Mouse (Mus musculus): ENCODE data around the gene Ifitm2. TPM values are rescaled to one million over a fixed set of nuclear protein-coding genes. Genes with fewer than 3 reads are reported as not detected.

The Ifitm2 gene
- polyA plus RNA-seq, 1 experiment = 363 TPM

- Histone ChIP-seq H3K4me1 (ENCODE audit: control insufficient read depth, insufficient read depth, insufficient read length, low read length) (peaks cover 14% of the 10 kb centered on the region), H3K4me3 (ENCODE audit: low read depth, low read length) (peak overlapping the region; percentile 61), H3K36me3 (ENCODE audit: control insufficient read depth, insufficient read depth, low read length) (0 out of 2 replicates have a peak, but pooled peaks cover 3% of the 10 kb centered on the region), H3K27ac (ENCODE audit: insufficient read depth, low read depth, low read length) (peak overlapping the region; percentile 46), H3K27me3 (ENCODE audit: control insufficient read depth, insufficient read depth, low read length) (no peaks in the 10 kb centered on the region)
- WGBS = under 1% methylated on average over 9 of the region's 9 CpGs
- TF ChIP-seq POLR2A (IDR thresholded peaks at IDR 0.05; ENCODE audit: low read depth, low read length) = no peak
- TF ChIP-seq CTCF (IDR thresholded peaks at IDR 0.05; ENCODE audit: extremely low read depth, insufficient read length, insufficient replicate concordance, low read depth, low read length) = no peak
Measured at GRCm38 (mm10) chr7:140954733-140955071, 1.1 kb downstream of the Ifitm2 start.

GRCm38 (mm10) chr7:140953800-140954732 is 1.7 kb downstream of the Ifitm2 start:
- WGBS = 12% methylated on average over 15 of the region's 15 CpGs
- no peaks in the 10 kb centered on the region for H3K27me3 ChIP-seq (ENCODE audit: control insufficient read depth, insufficient read depth, low read length)
- H3K4me1 ChIP-seq (ENCODE audit: control insufficient read depth, insufficient read depth, insufficient read length, low read length) = peaks cover 14% of the 10 kb centered on the region
- H3K36me3 ChIP-seq (ENCODE audit: control insufficient read depth, insufficient read depth, low read length) = peaks cover 7% of the 10 kb centered on the region; the same call in 1 of the 2 replicates
- H3K4me3 ChIP-seq (ENCODE audit: low read depth, low read length) = peak overlapping the region; percentile 61
- peak overlapping the region; percentile 47 for H3K27ac ChIP-seq (ENCODE audit: insufficient read depth, low read depth, low read length)
- no peak for TF ChIP-seq POLR2A (IDR thresholded peaks at IDR 0.05; ENCODE audit: low read depth, low read length)
- TF ChIP-seq CTCF (IDR thresholded peaks at IDR 0.05; ENCODE audit: extremely low read depth, insufficient read length, insufficient replicate concordance, low read depth, low read length) = no peak

- peak overlapping the region; percentile 47; the same call in 1 of the 2 replicates for H3K27ac ChIP-seq (ENCODE audit: insufficient read depth, low read depth, low read length)
- peaks cover 14% of the 10 kb centered on the region for H3K4me1 ChIP-seq (ENCODE audit: control insufficient read depth, insufficient read depth, insufficient read length, low read length)
- H3K36me3 ChIP-seq (ENCODE audit: control insufficient read depth, insufficient read depth, low read length) = peaks cover 11% of the 10 kb centered on the region; the same call in 1 of the 2 replicates
- H3K4me3 ChIP-seq (ENCODE audit: low read depth, low read length) = no peak overlapping the region
- no peaks in the 10 kb centered on the region for H3K27me3 ChIP-seq (ENCODE audit: control insufficient read depth, insufficient read depth, low read length)
- WGBS = 61% methylated on average over 11 of the region's 11 CpGs
- TF ChIP-seq POLR2A (IDR thresholded peaks at IDR 0.05; ENCODE audit: low read depth, low read length) = no peak
- TF ChIP-seq CTCF (IDR thresholded peaks at IDR 0.05; ENCODE audit: extremely low read depth, insufficient read length, insufficient replicate concordance, low read depth, low read length) = no peak
Measured at GRCm38 (mm10) chr7:140953133-140953532, 2.7 kb downstream of the Ifitm2 start.

- Histone ChIP-seq H3K4me3 (ENCODE audit: low read depth, low read length) (no peak overlapping the region), H3K27ac (ENCODE audit: insufficient read depth, low read depth, low read length) (0 out of 2 replicates have a peak overlapping the region, but pooled peaks have one; percentile 21), H3K4me1 (ENCODE audit: control insufficient read depth, insufficient read depth, insufficient read length, low read length) (peaks cover 14% of the 10 kb centered on the region), H3K27me3 (ENCODE audit: control insufficient read depth, insufficient read depth, low read length) (no peaks in the 10 kb centered on the region), H3K36me3 (ENCODE audit: control insufficient read depth, insufficient read depth, low read length) (peaks cover 11% of the 10 kb centered on the region; the same call in 1 of the 2 replicates)
- 74% methylated on average over 7 of the region's 7 CpGs for WGBS
- no peak for TF ChIP-seq CTCF (IDR thresholded peaks at IDR 0.05; ENCODE audit: extremely low read depth, insufficient read length, insufficient replicate concordance, low read depth, low read length)
- no peak for TF ChIP-seq POLR2A (IDR thresholded peaks at IDR 0.05; ENCODE audit: low read depth, low read length)
Measured at GRCm38 (mm10) chr7:140952441-140952840, 3.3 kb downstream of the Ifitm2 start.

GRCm38 (mm10) chr7:140951765-140952164 is 4.0 kb downstream of the Ifitm2 start:
- 59% methylated on average over 6 of the region's 6 CpGs for WGBS
- Histone ChIP-seq H3K4me3 (ENCODE audit: low read depth, low read length) (no peak overlapping the region), H3K4me1 (ENCODE audit: control insufficient read depth, insufficient read depth, insufficient read length, low read length) (peaks cover 14% of the 10 kb centered on the region), H3K36me3 (ENCODE audit: control insufficient read depth, insufficient read depth, low read length) (peaks cover 11% of the 10 kb centered on the region; the same call in 1 of the 2 replicates), H3K27ac (ENCODE audit: insufficient read depth, low read depth, low read length) (no peak overlapping the region; the same call in 1 of the 2 replicates), H3K27me3 (ENCODE audit: control insufficient read depth, insufficient read depth, low read length) (no peaks in the 10 kb centered on the region)
- no peak for TF ChIP-seq CTCF (IDR thresholded peaks at IDR 0.05; ENCODE audit: extremely low read depth, insufficient read length, insufficient replicate concordance, low read depth, low read length)
- no peak for TF ChIP-seq POLR2A (IDR thresholded peaks at IDR 0.05; ENCODE audit: low read depth, low read length)

- peaks cover 12% of the 10 kb centered on the region for H3K36me3 ChIP-seq (ENCODE audit: control insufficient read depth, insufficient read depth, low read length)
- peaks cover 14% of the 10 kb centered on the region for H3K4me1 ChIP-seq (ENCODE audit: control insufficient read depth, insufficient read depth, insufficient read length, low read length)
- TF ChIP-seq CTCF (IDR thresholded peaks at IDR 0.05; ENCODE audit: extremely low read depth, insufficient read length, insufficient replicate concordance, low read depth, low read length) (no peak), POLR2A (IDR thresholded peaks at IDR 0.05; ENCODE audit: low read depth, low read length) (no peak)
- peak overlapping the region; percentile 23; the same call in 1 of the 2 replicates for H3K27ac ChIP-seq (ENCODE audit: insufficient read depth, low read depth, low read length)
- no peak overlapping the region for H3K4me3 ChIP-seq (ENCODE audit: low read depth, low read length)
- WGBS = 43% methylated on average over 8 of the region's 8 CpGs
- no peaks in the 10 kb centered on the region for H3K27me3 ChIP-seq (ENCODE audit: control insufficient read depth, insufficient read depth, low read length)
Measured at GRCm38 (mm10) chr7:140951051-140951450, 4.7 kb downstream of the Ifitm2 start.

All from small intestine, adult 2 months (tissue).